Mouse (Mus musculus) midbrain, postnatal 0 days (tissue): Measurements from ENCODE around the gene Map4k5. TPM values are rescaled to one million over a fixed set of nuclear protein-coding genes. Genes with fewer than 3 reads are reported as not detected.

Source experiments
- ATAC-seq: fragments of 200-750 bp; cut with Nextera tagmentation; 2 replicates; pipeline ENCODE4 v1.8.0; 2017; ENCODE audit warnings: moderate number of reproducible peaks, mild to moderate bottlenecking, moderate TSS enrichment, moderate library complexity; ENCODE audit not compliant: low FRiP score
- DNase-seq: peaks from one replicate; pipeline ENCODE4 v3.0.0-alpha.2; 2015; ENCODE audit warnings: low spot score
- H3K27ac ChIP-seq: fragments of 300-500 bp; sonication (generic); 2 replicates; pipeline ENCODE4 v1.5.1; 2014; ENCODE audit warnings: low read depth, mild to moderate bottlenecking, low read length, mixed read lengths
- H3K27me3 ChIP-seq: fragments of 300-500 bp; sonication (generic); 2 replicates; pipeline ENCODE4 v1.6.1; 2014; ENCODE audit warnings: low read length, control low read depth, mixed read lengths; ENCODE audit not compliant: insufficient read depth
- H3K36me3 ChIP-seq: fragments of 300-500 bp; sonication (generic); 2 replicates; pipeline ENCODE4 v1.6.1; 2014; ENCODE audit warnings: low read length, control low read depth, mixed read lengths; ENCODE audit not compliant: insufficient read depth
- H3K4me1 ChIP-seq: fragments of 300-500 bp; sonication (generic); 2 replicates; pipeline ENCODE4 v1.6.1; 2014; ENCODE audit warnings: mild to moderate bottlenecking, control low read depth, antibody characterized with exemption, low read length, mixed read lengths; ENCODE audit not compliant: insufficient read depth
- H3K4me2 ChIP-seq: fragments of 300-500 bp; sonication (generic); 2 replicates; pipeline ENCODE4 v1.6.1; 2014; ENCODE audit warnings: low read depth, mild to moderate bottlenecking, low read length, mixed read lengths; ENCODE audit not compliant: poor library complexity, severe bottlenecking
- H3K4me3 ChIP-seq: fragments of 300-500 bp; sonication (generic); 2 replicates; pipeline ENCODE4 v1.5.1; 2014; ENCODE audit warnings: low read depth, mild to moderate bottlenecking, low read length, moderate library complexity
- H3K9ac ChIP-seq: fragments of 300-500 bp; sonication (generic); replicated peaks from 2 replicates; pipeline ENCODE4 v1.6.1; 2014; ENCODE audit warnings: mild to moderate bottlenecking, low read length, moderate library complexity, mixed read lengths; ENCODE audit not compliant: poor library complexity, severe bottlenecking
- H3K9me3 ChIP-seq: fragments of 300-500 bp; sonication (generic); 2 replicates; pipeline ENCODE4 v1.6.1; 2016; ENCODE audit warnings: low read length, control low read depth
- CTCF ChIP-seq: IDR thresholded peaks from 2 replicates; pipeline ENCODE4 v1.5.1; 2016; ENCODE audit warnings: antibody characterized with exemption, mild to moderate bottlenecking
- WGBS: fragments of 180-500 bp; shearing (Covaris S2); extraction: QIAGEN DNeasy Blood & Tissue Kit; methylation state at CpG from one replicate; pipeline ENCODE4 v1.1.7; 2014; 5-methylcytosine and 5-hydroxymethylcytosine counted together
- polyA plus RNA-seq: library from polyadenylated mRNA; unstranded; fragments of >200 nt; fragmentation: Nextera tagmentation; extraction: Ambion mirVana; gene quantifications from 2 replicates; pipeline ENCODE4 v1.2.1, GENCODE M21; 2015
- total RNA-seq: library from RNA; depleted of rRNA; stranded (reverse); fragments of >200 nt; gene quantifications from 2 replicates; pipeline ENCODE4 v1.2.3, GENCODE M21; 2014

Map4k5 gene
- total and polyA plus RNA-seq, 2 experiments from 2014 or later: 16.9 to 33.9 TPM

- no peak for TF ChIP-seq CTCF
- DNase-seq (no peak), ATAC-seq (no peak)
- Histone ChIP-seq H3K4me1 (no peaks in the 10 kb centered on the region), H3K27me3 (no peaks in the 10 kb centered on the region), H3K4me3 (no peak overlapping the region), H3K9ac (no peak overlapping the region), H3K9me3 (no peaks in the 10 kb centered on the region), H3K4me2 (no peak overlapping the region), H3K36me3 (no peaks in the 10 kb centered on the region), H3K27ac (no peak overlapping the region)
- 81% methylated on average over 2 of the region's 2 CpGs for WGBS
These were observed 131.4 kb downstream of the Map4k5 start for GRCm38 (mm10) chr12:69761603-69762002.

- DNase-seq: peak; percentile 20
- no peak overlapping the region for H3K4me2 ChIP-seq
- H3K4me1 ChIP-seq: no peaks in the 10 kb centered on the region
- H3K27me3 ChIP-seq: no peaks in the 10 kb centered on the region
- WGBS: 87% methylated on average over 20 of the region's 20 CpGs
- ATAC-seq: no peak
- no peaks in the 10 kb centered on the region for H3K9me3 ChIP-seq
- H3K4me3 ChIP-seq: no peak overlapping the region
- H3K9ac ChIP-seq: 0 out of 2 replicates have a peak overlapping the region, but pooled peaks have one; percentile 8
- H3K36me3 ChIP-seq: no peaks in the 10 kb centered on the region
- TF ChIP-seq CTCF: no peak
- no peak overlapping the region for H3K27ac ChIP-seq
These were observed 132.1 kb downstream of the Map4k5 start for GRCm38 (mm10) chr12:69760743-69761406.

GRCm38 (mm10) chr12:69760014-69760413 lies 133.0 kb downstream of the Map4k5 start:
- Histone ChIP-seq H3K4me1 (no peaks in the 10 kb centered on the region), H3K9me3 (no peaks in the 10 kb centered on the region), H3K9ac (no peak overlapping the region), H3K4me2 (no peak overlapping the region), H3K36me3 (no peaks in the 10 kb centered on the region), H3K27ac (no peak overlapping the region), H3K27me3 (no peaks in the 10 kb centered on the region), H3K4me3 (no peak overlapping the region)
- no peak for TF ChIP-seq CTCF
- 74% methylated on average over 6 of the region's 6 CpGs for WGBS
- DNase-seq (no peak), ATAC-seq (no peak)

GRCm38 (mm10) chr12:69759267-69759885 lies 133.6 kb downstream of the Map4k5 start:
- H3K4me3 ChIP-seq: no peak overlapping the region
- no peak overlapping the region for H3K9ac ChIP-seq
- H3K27me3 ChIP-seq: no peaks in the 10 kb centered on the region
- H3K4me1 ChIP-seq: no peaks in the 10 kb centered on the region
- no peak overlapping the region for H3K4me2 ChIP-seq
- no peaks in the 10 kb centered on the region for H3K36me3 ChIP-seq
- DNase-seq (no peak), ATAC-seq (no peak)
- no peak for TF ChIP-seq CTCF
- H3K9me3 ChIP-seq: no peaks in the 10 kb centered on the region
- WGBS: 58% methylated on average over 7 of the region's 7 CpGs
- H3K27ac ChIP-seq: no peak overlapping the region

GRCm38 (mm10) chr12:69758221-69759185 lies 134.5 kb downstream of the Map4k5 start:
- H3K4me3 ChIP-seq: 0 out of 2 replicates have a peak overlapping the region, but pooled peaks have one; percentile 2
- no peak for TF ChIP-seq CTCF
- no peaks in the 10 kb centered on the region for H3K27me3 ChIP-seq
- peak overlapping the region; percentile 33; the same call in 1 of the 2 replicates for H3K4me2 ChIP-seq
- no peak overlapping the region for H3K27ac ChIP-seq
- no peaks in the 10 kb centered on the region for H3K9me3 ChIP-seq
- no peak overlapping the region for H3K9ac ChIP-seq
- no peaks in the 10 kb centered on the region for H3K4me1 ChIP-seq
- ATAC-seq (no peak), DNase-seq (no peak)
- 14% methylated on average over 21 of the region's 22 CpGs for WGBS
- H3K36me3 ChIP-seq: no peaks in the 10 kb centered on the region
